Mouse (Mus musculus) cerebellum, adult 18-20 months (tissue): ENCODE measurements around the gene Pcdh9.

ENCODE experiments used
- DNase-seq, 2 experiments: peaks; one replicate each; pipeline ENCODE4 v3.0.0; 2021

Gene Pcdh9

GRCm38 (mm10) chr14:93142076-93142475 lies 748.4 kb downstream of the Pcdh9 start:
- peak; percentile 41 to 51 for DNase-seq

GRCm38 (mm10) chr14:93126993-93127392 lies 763.5 kb downstream of the Pcdh9 start:
- DNase-seq, result no peak

GRCm38 (mm10) chr14:93102755-93103154 lies 787.7 kb downstream of the Pcdh9 start:
- DNase-seq, result no peak

- no peak for DNase-seq
Measured at GRCm38 (mm10) chr14:93095081-93095480, 795.4 kb downstream of the Pcdh9 start.

- no peak for DNase-seq
Measured at GRCm38 (mm10) chr14:93092806-93093205, 797.7 kb downstream of the Pcdh9 start.

GRCm38 (mm10) chr14:93085646-93086045 lies 804.8 kb downstream of the Pcdh9 start:
- no peak for DNase-seq

GRCm38 (mm10) chr14:93083140-93083539 lies 807.3 kb downstream of the Pcdh9 start:
- no peak for DNase-seq

- DNase-seq, result no peak
Measured at GRCm38 (mm10) chr14:93080910-93081309, 809.6 kb downstream of the Pcdh9 start.

- DNase-seq, result no peak
Measured at GRCm38 (mm10) chr14:93075761-93076160, 814.7 kb downstream of the Pcdh9 start.

GRCm38 (mm10) chr14:93072346-93072745 lies 818.1 kb downstream of the Pcdh9 start:
- no peak for DNase-seq

GRCm38 (mm10) chr14:93070140-93070539 lies 820.3 kb downstream of the Pcdh9 start:
- no peak for DNase-seq

- DNase-seq, result peak; percentile 51 to 60
Measured at GRCm38 (mm10) chr14:93067411-93068336, 822.8 kb downstream of the Pcdh9 start.

- DNase-seq, result peak in 1 of 2 experiments; percentile 19
Measured at GRCm38 (mm10) chr14:93066732-93067410, 823.6 kb downstream of the Pcdh9 start.

GRCm38 (mm10) chr14:93061824-93062620 lies 828.5 kb downstream of the Pcdh9 start:
- no peak for DNase-seq

- no peak for DNase-seq
Measured at GRCm38 (mm10) chr14:93058799-93059198, 831.7 kb downstream of the Pcdh9 start.

- DNase-seq, result no peak
Measured at GRCm38 (mm10) chr14:93055997-93056396, 834.5 kb downstream of the Pcdh9 start.

- DNase-seq, result no peak
Measured at GRCm38 (mm10) chr14:93040591-93040990, 849.9 kb downstream of the Pcdh9 start.

- DNase-seq, result peak; percentile 23 to 28
Measured at GRCm38 (mm10) chr14:93039326-93040221, 850.9 kb downstream of the Pcdh9 start.

- DNase-seq, result peak; percentile 13 to 23
Measured at GRCm38 (mm10) chr14:93009147-93010064, 881.1 kb downstream of the Pcdh9 start.
